Mouse (Mus musculus) ovary, postnatal 36 days (tissue): Measurements from ENCODE around the gene Fars2.
"Not testable (repeated sequence)": the region's sequence is repeated elsewhere in the genome, so short reads cannot be mapped to it uniquely, and the experiment has no call there.

Experiments used
- DNase-seq: peaks from one replicate; pipeline ENCODE4 v3.0.0; 2022; ENCODE audit warnings: low spot score, mixed read lengths

Gene Fars2

DNA sequence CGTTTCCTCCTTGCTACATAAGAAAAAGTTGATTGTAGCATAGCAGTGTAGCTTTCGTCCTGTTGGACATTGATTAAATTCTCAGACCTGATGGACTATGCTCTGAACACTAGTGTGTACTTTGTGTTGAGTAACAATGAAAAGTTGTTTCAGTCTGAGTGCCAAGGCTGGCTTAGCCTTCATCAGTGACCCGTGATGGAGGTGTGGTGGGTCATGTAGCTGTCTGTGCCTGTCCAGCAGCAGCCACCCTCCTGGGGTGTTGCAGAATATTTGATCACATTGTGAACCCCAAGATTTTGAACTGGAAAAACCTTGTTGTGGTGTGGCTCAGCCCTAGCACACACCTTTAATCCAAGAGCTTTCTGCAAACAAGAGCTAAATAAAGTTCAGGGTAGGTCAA is 343.3 kb downstream of the Fars2 start:
- no peak for DNase-seq

DNA sequence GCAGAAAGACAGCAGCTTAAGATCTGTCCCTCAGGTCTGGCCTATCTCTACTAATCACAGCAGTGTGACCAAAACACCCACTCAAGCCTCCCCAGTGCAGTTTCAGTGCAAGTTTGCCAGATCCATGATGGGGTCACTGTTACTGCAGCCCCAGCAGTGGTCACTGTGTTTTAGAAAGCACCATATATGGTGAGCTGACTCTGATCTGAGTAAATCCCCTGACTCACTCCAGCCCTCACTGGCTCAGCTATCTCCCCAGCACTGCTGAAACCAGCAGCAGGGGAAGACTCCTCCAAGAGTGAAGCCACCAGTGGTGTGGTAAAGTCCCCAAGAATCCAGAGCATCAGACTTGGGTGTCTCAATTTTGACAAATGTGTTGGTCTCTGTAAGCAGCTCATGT is 346.5 kb downstream of the Fars2 start:
- no peak for DNase-seq

DNA sequence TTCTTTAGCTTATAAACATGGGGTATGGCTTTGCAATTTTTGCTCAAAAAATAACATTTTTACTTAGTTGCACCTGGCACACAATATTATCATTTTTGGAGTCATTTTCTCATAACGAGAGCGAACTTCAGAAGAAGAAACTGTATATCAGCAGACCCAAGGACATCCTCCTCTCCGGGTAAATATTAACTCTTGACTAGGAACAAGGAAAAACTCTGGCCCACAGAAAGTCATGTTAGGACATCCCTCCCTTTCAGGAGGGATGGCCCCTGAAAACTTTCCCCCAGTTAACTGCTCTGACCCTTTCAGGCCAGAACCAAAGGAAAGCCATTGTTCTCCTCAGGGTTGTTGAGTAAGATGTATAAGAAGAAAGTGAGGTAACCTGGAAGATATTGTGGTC is 348.9 kb downstream of the Fars2 start:
- DNase-seq, result not testable (repeated sequence)

DNA sequence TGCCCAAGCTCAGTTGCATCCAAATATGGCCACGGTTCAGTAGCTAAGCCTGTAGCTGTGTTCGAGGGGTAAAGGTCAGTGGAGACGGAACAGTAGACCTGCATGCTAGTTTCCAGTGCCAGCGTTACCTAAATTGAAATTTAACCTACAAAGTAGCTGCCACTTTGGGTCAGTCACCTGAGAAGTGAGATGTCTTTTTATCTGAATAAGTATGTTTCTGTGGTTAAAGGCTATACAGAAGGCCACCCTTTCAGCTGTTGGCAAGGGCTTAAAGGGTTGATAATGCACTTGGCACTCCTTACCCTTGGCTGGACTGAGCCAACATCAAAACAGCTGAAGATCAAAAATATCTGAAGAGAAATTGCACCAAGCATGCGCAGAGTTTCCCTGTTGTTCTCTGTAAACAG is 349.3 kb downstream of the Fars2 start:
- DNase-seq, result no peak

DNA sequence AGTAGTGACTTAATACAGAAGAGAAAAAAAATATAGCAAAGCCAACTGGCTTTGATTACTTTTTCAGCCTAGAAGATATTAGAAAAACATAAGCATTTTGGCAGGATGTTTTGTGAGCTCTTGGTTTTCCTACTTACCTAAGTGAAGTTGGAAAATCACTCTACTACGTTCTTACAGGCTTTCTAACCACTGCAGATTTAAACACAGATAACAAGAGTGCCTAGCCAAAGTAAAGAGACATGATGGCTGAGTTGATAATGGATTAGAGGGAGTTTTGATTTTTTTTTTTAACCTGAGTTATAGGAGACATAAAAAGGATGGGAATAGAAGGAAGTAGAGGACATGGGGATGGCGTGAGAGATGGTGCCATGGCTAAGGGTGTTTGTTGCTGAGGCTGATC is 350.6 kb downstream of the Fars2 start:
- DNase-seq, result no peak

DNA sequence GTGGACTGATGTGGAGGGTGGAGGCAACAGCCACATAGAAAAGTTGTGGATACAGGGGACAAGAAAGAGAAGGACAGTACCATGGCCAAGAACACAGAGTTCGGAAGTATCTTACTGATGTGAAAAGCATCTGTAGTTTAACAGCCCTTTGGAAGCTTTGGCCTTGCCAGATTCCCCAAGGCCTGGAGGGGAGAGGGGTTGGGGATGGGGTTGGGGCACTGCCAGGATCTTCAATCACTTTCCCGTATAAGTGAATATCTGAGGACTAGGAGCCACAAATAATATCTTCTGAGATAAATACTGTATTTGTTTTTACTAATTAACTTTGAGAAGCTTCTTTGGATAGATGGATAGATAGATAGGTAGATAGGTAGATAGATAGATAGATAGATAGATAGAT is 351.8 kb downstream of the Fars2 start:
- no peak for DNase-seq

- no peak for DNase-seq
Measured at GRCm38 (mm10) chr13:36469412-36470125, 352.4 kb downstream of the Fars2 start.

- DNase-seq, result no peak
Measured at GRCm38 (mm10) chr13:36477648-36478047, 360.4 kb downstream of the Fars2 start.

GRCm38 (mm10) chr13:36478243-36478642 is 361.0 kb downstream of the Fars2 start:
- DNase-seq, result no peak

DNA sequence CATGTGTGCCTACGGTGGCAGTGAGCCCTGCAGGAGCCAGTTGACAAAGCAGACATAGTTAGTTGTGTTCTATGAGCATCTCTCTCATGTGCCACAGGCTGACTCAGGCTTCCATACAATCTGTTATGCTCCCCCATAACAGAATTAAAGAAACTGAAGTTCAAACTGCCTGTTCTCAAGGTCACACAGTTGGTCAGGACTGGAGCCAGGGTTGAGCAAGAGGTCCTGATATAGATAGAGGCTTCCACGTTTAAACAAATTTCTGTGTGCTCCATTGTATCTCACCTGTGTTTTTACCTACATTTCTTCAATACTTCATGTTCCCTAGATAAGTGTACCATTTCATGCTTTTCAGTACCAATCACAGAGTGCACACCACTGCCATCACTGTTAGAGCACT is 362.9 kb downstream of the Fars2 start:
- no peak for DNase-seq

- no peak for DNase-seq
Measured at GRCm38 (mm10) chr13:36484391-36484790, 367.2 kb downstream of the Fars2 start.

- DNase-seq, result no peak
Measured at GRCm38 (mm10) chr13:36486756-36487155, 369.5 kb downstream of the Fars2 start.

GRCm38 (mm10) chr13:36489365-36489764 is 372.2 kb downstream of the Fars2 start:
- DNase-seq, result no peak

DNA sequence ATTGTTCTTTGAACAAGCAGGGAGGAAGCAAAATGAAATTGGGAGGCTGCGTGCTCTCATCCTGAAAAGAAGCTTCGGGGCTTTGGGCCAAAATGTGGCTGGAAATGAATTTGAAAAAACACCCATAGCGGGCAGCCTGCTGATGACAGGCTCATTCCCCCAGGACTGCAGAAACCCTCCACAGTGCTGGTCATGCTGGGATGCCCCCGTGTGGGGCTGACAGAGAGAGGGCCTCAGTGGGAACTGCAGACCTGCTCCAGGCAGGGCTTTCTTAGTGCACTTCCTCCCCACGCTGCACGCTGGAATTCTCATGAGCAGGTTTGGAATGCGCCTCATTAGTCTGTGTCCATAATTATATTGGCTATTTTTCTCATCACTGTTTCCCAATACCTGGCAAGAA is 373.4 kb downstream of the Fars2 start:
- DNase-seq, result no peak

- DNase-seq, result no peak
Measured at GRCm38 (mm10) chr13:36492397-36492796, 375.2 kb downstream of the Fars2 start.

DNA sequence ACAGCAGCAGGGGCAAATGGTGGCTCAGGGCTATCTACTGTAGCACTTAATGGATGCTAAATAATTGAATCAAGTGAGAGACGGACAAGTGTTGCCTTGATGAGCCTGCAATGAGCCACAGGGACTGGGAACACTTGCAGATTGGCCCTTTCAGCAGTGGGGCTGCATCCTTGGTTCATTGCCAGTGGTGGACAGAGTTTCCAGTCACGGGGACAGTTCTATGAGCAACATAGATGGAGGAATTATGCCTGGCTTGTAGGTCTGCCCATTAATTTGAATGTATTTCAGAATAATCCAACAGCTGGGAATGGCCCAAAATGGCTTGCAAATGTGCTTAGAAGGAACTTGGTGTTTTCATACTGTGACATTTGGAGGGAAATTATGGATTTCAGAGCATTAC is 376.1 kb downstream of the Fars2 start:
- DNase-seq, result no peak

DNA sequence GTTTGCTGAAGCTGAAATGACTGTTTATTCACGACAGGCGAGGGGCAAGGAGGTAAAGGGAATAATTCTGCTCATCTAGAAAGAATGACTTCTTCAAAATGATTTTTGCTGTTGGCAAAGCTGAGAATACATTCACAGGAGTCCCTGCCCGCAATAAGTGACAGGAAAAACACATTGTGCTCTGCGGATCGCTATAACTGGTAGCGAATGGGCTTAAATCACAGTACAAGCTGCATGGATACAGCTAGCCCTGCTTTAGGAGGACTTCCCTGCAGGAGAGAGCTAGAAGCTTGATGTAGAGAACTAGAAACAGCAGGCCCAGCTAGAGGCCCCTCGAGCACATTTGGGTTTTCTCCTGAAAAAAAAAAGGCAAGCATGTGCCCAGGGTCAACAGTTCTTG is 376.6 kb downstream of the Fars2 start:
- DNase-seq, result no peak

DNA sequence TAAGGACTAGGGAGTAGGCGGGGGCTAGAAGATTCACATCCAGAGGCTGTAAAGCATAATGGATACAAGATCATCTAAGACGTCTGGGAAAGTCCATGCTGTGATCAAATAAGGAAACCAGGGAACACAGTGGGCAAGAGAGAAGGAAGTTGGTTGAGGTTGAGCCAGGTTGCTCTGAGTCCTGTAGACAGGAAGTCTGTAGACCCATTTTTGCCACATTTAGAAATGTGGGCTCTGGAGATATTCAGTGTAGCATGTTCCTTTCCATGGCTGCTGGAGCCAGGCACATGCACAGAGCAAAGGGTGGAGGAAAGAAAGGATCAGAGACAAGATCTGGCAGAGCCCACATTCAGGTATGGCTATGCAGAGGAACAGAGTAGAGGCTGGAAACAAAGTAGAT is 378.8 kb downstream of the Fars2 start:
- DNase-seq, result no peak

DNA sequence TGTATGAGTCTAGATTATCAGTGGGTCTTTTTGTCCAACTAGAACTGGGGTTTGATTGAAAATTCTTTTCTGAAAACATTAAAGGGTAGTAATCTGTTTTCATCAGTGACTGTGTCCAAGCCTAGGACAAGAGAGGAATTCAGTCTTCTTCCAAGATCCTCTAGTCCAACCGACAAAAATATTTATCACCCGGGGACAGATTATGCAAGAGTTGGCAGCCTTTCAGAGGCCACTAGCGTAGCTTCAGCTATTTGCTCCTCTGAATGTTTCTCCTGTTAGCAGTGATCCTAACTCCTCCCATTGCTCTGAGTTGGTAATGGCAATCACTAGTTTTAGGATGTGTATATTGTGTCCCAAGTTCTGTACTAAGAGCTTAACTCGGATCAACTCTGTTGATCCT is 380.1 kb downstream of the Fars2 start:
- peak; percentile 31 for DNase-seq

DNA sequence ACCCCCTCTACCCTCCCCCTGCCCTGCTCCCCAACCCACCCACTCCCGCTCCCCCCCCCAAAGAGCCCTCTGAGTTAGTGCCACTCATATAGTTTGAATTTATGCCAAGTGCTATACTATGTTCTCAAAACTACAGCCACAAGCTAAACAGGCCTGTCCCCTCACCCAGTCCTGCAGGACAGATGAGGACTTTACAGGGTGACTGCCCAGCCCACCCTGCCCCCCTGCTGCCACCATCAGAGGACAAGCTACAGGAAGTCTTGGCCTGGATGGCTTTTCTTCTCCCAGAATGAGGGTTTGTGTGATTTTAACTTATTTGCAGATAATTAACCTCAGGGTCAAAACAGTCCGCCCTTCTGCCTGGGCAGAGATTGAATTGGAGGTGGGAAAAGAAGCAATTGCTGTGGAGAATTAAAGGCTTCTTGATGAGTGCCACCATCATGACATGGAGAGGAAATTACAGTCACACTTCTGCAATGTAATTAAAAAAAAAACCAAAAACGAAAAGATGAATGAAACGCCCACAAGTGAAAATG is 383.2 kb downstream of the Fars2 start:
- DNase-seq, result no peak

DNA sequence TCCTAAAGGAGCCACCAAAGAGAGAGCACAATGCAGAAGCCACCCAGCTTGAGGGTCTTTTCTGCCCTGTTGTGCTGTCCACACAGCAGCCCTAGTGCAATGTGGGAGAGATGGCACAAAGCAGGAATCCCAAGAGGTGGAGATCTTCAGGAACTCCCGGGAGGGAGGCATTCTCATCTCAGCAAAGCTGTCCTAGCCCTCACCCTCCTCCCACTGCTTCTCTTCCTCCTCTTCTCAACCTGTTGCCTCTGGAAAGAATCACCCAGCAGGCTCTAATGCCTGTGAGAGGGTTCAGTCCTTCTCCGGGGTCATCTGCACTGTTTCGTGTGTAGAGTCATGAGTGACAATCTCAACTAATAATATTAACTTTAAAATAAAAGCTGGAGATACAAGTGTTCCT is 386.3 kb downstream of the Fars2 start:
- DNase-seq, result no peak

GRCm38 (mm10) chr13:36503991-36504390 is 386.8 kb downstream of the Fars2 start:
- DNase-seq, result no peak

- no peak for DNase-seq
Measured at GRCm38 (mm10) chr13:36505730-36506129, 388.5 kb downstream of the Fars2 start.

DNA sequence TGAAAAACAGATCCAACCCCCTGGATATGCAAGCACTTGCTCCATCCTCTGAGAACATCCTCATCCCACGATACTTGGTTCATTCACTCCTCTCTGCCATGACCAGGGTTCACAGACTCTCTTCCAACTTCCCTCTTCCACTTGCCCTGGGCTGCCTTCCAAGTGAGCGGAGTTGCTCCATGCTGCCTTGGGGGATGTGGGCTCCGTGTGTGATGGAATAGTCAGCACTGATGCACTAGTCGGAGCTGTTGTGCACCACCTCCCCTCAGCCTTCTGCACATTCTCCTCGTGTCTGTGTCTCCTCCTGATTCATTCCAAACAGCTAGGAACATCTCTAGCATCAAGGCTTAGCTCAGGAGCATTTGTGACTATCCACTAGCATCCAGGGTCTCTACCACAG is 389.1 kb downstream of the Fars2 start:
- peak; percentile 20 for DNase-seq
